Comparison of ENCODE assay signal across 8 mouse cellular contexts in the genomic region with DNA sequence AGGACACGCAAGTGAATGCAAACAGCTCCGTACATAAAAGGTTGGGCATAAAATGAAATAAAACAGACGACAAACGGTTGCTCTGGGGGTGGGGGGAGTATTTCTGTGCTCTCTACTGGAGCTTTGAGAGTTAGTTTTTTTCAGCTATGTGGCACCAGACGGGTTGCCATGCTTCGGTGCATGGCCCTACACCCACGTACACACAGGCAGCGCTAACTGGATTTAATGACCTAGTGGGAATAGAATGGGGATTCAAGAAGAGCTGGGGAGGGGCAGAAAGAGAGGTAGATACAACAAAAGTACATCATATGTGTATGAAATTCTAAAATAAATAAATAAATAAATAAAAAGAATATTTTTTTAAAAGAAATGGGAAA.
"Had no signal": no experiment of that assay in that cellular context is flagged by ENCODE, and none has a peak within 500 bp of the region (broad histone marks: within the 10 kb centered on the region; RNA-seq: fewer than 3 reads in every experiment).

No protein-coding gene starts in this region.

- H3K9me3 ChIP-seq: limb, embryonic 12.5 days; midbrain, embryonic 10.5 days had no signal

- H3K27ac ChIP-seq: limb, embryonic 12.5 days; liver, embryonic 14.5 days; midbrain, embryonic 10.5 days had no signal

- H3K4me3 ChIP-seq: limb, embryonic 12.5 days; midbrain, embryonic 10.5 days had no signal

- H3K4me2 ChIP-seq: limb, embryonic 12.5 days had no signal

- H3K36me3 ChIP-seq: limb, embryonic 12.5 days; midbrain, embryonic 10.5 days had no signal

- H3K9ac ChIP-seq: limb, embryonic 12.5 days; liver, embryonic 14.5 days had no signal

- DNase-seq: kidney, adult 11 months; layer of hippocampus, postnatal 36 days; spleen, adult 18-20 months; thymus, adult 18-20 months; thymus, postnatal 14 days had no signal
